Mouse (Mus musculus) erythroblast, embryonic 14.5 days (primary cell): ENCODE data around the gene Pitpna.

ENCODE experiments used
- GATA1 ChIP-seq: IDR thresholded peaks from 2 replicates; pipeline ENCODE4 v1.6.1; 2012; ENCODE audit warnings: low read length, inconsistent platforms, mixed read lengths
- TAL1 ChIP-seq: IDR thresholded peaks from 3 replicates; pipeline ENCODE4 v1.6.1; 2012; ENCODE audit warnings: low read length, inconsistent platforms, mixed read lengths

- TF ChIP-seq TAL1 (no peak), GATA1 (no peak)
Measured at GRCm38 (mm10) chr11:75562840-75563239, 25.1 kb upstream of the Pitpna start.
